Mouse (Mus musculus): ENCODE results near the gene Atp6v1g2.

The Atp6v1g2 gene

GRCm38 (mm10) chr17:35233114-35233980 is at the start of gene Atp6v1g2:
Atp6v1g2 (plus strand) TSS chr17:35233660.
- no peak for DNase-seq (ENCODE audit: low spot score)

DNA sequence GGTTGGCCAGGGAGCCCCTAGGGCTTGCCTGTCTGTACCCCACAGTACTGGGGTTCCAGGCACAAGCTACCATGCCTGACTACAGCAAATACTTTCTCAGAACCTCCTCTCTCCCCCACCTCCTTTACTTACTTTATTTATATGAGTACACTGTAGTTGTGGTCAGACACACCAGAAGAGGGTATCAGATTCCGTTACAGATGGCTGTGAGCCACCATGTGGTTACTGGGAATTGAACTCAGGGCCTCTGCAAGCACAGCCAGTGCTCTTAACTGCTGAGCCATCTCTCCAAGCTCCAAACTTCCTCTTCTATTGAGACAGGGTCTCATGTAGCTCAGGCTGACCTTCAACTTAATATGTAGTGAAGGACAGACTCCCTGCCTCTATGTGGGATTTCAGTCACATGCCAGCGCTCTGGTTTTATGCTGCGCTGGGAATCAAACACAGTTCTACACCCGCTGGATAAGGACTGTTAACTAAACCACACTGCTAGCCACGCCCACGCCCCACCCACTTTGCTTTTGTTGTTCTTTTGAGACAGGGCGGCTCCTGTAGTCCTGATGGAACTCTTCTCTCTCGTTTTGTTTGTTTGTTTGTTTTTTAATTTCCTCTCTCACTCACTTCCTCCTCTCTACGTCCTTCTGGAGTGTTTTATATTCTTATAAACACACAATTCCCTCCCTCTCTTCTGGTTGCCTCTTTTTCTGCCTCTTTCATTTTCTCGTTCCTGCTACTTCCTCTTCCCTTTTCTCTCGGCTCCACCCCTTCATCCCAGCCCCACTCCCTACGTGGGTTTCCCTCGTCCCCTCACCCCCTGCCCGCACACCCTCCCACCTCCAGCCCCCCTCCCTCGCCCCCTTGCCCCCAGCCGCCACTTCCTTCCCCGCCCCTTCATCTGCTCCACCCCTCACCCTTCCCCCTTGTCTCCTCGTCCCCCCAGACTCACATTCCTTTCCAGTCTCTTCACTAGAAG is 47.5 kb upstream of the Atp6v1g2 start:
- peak; percentile 61 for DNase-seq (ENCODE audit: low spot score)

DNA sequence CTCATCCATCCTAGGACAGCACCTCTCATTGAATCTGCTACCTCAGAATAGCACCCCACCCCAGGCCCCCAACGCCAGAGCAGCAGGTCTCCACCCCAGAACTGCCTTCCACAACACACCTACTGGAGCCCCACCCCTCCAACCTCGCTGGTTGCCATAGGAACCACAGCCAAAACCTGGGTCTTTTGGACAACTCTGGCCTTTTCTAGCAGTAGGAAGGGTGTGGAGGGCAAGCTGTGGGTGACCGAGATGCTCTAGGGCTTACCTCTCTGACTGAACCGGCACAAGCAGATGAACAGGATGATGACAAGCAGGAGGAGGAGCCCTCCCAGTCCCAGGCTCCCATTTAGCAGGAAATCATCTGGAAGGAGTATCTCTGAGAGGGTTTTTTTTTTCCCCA is 46.8 kb upstream of the Atp6v1g2 start:
- DNase-seq (ENCODE audit: low spot score): peak; percentile 42

GRCm38 (mm10) chr17:35187345-35187744 is 46.1 kb upstream of the Atp6v1g2 start:
- DNase-seq (ENCODE audit: low spot score): no peak

GRCm38 (mm10) chr17:35187959-35188610 is 45.4 kb upstream of the Atp6v1g2 start, which contains the start of gene Lst1:
Lst1 (minus strand) TSS chr17:35188439.
- DNase-seq (ENCODE audit: low spot score): no peak

GRCm38 (mm10) chr17:35189186-35189585 is 44.3 kb upstream of the Atp6v1g2 start:
- DNase-seq (ENCODE audit: low spot score): no peak

- DNase-seq (ENCODE audit: low spot score): no peak
Measured at GRCm38 (mm10) chr17:35190096-35190495, 43.4 kb upstream of the Atp6v1g2 start.

GRCm38 (mm10) chr17:35191723-35192122 is 41.7 kb upstream of the Atp6v1g2 start:
- no peak for DNase-seq (ENCODE audit: low spot score)

GRCm38 (mm10) chr17:35192924-35193323 is 40.5 kb upstream of the Atp6v1g2 start:
- no peak for DNase-seq (ENCODE audit: low spot score)

GRCm38 (mm10) chr17:35193881-35194843 is 39.3 kb upstream of the Atp6v1g2 start, which contains the start of gene Ltb:
Ltb (plus strand) TSS chr17:35194439.
- DNase-seq (ENCODE audit: low spot score): no peak

GRCm38 (mm10) chr17:35194844-35195630 is 38.4 kb upstream of the Atp6v1g2 start:
- no peak for DNase-seq (ENCODE audit: low spot score)

- DNase-seq (ENCODE audit: low spot score): peak; percentile 73
Measured at GRCm38 (mm10) chr17:35195631-35196320, 37.7 kb upstream of the Atp6v1g2 start.

DNA sequence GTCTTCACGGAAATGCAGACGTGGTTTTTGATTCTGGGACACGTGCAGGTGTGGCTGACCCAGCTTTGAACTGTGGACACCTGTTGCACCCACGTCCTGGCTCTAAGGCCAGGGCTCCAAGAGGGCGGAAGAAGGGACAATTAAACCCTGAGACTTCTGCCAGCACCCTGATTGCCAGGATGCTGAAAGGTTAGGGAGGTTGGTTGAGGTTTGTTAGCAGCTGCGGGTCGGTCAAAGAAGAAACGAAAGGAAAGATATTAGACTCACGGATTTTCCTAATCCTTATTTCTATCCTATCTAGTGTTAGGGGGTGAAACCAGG is 37.2 kb upstream of the Atp6v1g2 start:
- DNase-seq (ENCODE audit: low spot score): no peak

DNA sequence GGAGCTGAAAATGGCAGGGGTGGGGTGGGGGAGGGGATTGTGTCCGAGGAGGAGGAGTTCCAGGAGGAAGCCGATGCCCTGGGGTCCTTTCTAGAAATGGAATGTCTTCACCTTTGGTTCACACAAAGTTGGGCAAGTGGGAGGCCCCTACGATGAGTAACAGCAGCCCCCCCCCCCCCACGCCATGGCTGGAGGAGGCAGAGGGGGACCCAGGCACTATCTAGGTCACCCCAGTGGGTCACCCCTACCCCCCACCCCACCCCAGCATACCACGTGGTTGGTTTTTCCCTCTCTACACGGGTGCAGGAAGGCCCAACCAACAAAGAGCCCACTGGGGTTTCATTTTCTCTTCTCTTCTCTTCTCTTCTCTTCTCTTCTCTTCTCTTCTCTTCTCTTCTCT is 36.3 kb upstream of the Atp6v1g2 start:
- no peak for DNase-seq (ENCODE audit: low spot score)

DNA sequence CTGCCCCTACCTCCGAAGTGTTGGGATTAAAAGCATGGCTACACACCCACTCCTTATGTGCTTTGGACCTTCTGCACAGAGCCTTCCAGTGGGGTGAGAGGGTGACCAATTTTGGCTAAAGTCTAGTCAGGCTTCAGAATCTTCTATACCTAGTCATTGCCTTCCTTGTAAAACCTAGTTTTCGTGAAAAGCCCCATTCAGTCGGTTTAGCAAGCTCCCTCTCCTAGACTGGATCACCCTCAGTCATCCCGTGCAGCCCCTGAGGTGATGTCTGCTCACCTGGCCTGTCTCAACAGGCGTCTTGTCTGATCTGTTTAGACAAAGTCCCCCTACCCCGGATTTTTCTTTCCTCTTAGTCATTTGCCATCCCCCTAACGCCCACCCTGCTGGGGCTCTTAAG is 35.4 kb upstream of the Atp6v1g2 start:
- no peak for DNase-seq (ENCODE audit: low spot score)

DNA sequence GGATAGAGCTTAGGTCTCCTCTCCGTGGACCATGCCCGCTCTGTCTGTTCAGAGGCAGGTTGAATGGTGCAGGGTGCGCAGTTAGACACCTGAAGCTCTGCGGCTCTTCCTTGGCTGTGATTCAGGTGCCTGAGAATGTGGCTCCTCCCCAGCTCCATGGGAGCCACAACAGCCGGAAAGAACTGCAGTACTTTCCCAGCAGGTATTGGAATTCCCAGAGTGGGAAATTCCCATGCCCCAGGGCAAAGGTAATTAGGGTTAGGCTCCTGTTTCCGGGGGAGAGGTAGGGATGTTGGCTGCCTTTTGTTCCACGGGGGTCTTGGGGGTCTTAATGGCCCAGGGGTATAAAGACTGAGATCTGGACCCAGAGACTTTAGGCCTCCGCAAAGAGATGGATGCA is 34.5 kb upstream of the Atp6v1g2 start:
- no peak for DNase-seq (ENCODE audit: low spot score)

- DNase-seq (ENCODE audit: low spot score): peak; percentile 46
Measured at GRCm38 (mm10) chr17:35200398-35200797, 33.1 kb upstream of the Atp6v1g2 start.

DNA sequence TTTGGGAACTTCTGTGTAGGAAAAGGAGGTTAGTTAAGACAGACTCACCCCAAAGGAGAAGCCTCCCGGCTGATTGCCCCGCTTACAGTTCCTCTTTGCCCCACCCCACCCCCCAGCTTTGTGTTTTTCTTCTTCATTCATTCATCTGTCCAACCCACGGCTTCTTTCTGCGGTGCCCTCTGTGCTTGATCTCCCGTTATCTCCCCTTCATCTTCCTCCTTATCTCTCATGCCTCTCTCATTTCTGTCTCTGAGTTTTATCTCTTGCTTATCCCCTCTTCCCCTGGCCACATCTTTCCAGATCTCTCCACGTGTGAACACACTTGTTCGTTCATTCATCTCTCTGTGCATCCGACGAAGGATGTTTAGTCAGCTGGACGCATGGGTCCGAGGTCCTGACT is 32.3 kb upstream of the Atp6v1g2 start:
- no peak for DNase-seq (ENCODE audit: low spot score)

- peak; percentile 35 for DNase-seq (ENCODE audit: low spot score)
Measured at GRCm38 (mm10) chr17:35201787-35202186, 31.7 kb upstream of the Atp6v1g2 start, which contains the start of gene Tnf. Tnf (minus strand) TSS chr17:35202007.

Measured in spleen, adult 12 weeks (tissue).